Mouse (Mus musculus) ES-E14 (cell line): ENCODE measurements at regions not wholly inside any gene's neighbourhood (a gene's known extent, or its start where the extent isn't known, plus 50 kb on each side); places are given as distances from the start of the nearest gene placed in this dataset.

Experiments
- CHD2 ChIP-seq: IDR thresholded peaks from 2 replicates; pipeline ENCODE4 v1.6.1; 2014; ENCODE audit warnings: mild to moderate bottlenecking, low read depth, low read length, inconsistent platforms
- HCFC1 ChIP-seq: IDR thresholded peaks from 2 replicates; pipeline ENCODE4 v1.6.1; 2012; ENCODE audit warnings: low read length, inconsistent platforms, borderline replicate concordance; ENCODE audit not compliant: insufficient read depth
- ZC3H11A ChIP-seq: IDR thresholded peaks from 2 replicates; pipeline ENCODE4 v1.6.1; 2012; ENCODE audit warnings: low read depth, mild to moderate bottlenecking, inconsistent platforms, low read length, borderline replicate concordance

- no peak for TF ChIP-seq CHD2
- no peak for TF ChIP-seq HCFC1
- TF ChIP-seq ZC3H11A, result no peak
Measured at GRCm38 (mm10) chr15:5475389-5475995, 231.5 kb upstream of the Ptger4 start.
